Mouse (Mus musculus): Measurements from ENCODE around the gene 0610040J01Rik.

DNA sequence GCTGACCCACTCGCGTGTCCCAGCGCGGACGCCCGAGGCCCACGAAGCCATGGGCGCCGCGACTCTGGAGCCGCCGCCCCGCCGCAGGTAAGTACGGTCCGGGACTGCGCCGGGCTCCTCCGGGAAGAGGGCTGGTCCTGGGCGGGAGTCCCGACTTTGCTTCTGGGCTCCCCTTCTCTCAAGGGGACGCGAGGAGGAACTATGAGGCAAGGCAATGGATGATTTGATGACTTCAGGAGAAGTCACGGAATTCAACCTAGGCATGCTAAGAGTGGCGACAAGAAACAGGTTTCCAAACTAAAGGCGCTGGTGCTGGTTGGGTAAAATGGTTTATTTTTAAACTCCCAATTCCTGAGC lies 324 bp downstream of the 0610040J01Rik start:
- no peak for TF ChIP-seq POLR2A (IDR thresholded peaks at IDR 0.05; ENCODE audit: extremely low read depth, insufficient read depth, low read length)
- no peak for TF ChIP-seq CTCF (IDR thresholded peaks at IDR 0.05; ENCODE audit: extremely low read depth, insufficient read depth, low read length)

Measured in cortical plate, adult 2 months (tissue).